Mouse (Mus musculus): ENCODE measurements around the gene Sik2.

GRCm38 (mm10) chr9:50942711-50943110 lies 66.2 kb downstream of the Sik2 start:
- TF ChIP-seq CTCF (IDR thresholded peaks at IDR 0.05; ENCODE audit: low read depth, low read length) (no peak), POLR2A (IDR thresholded peaks at IDR 0.05; ENCODE audit: borderline replicate concordance, low read depth, low read length) (no peak)

Data from bone marrow macrophage, adult 2 months (primary cell).